Mouse (Mus musculus): ENCODE measurements around the gene 4933430I17Rik. TPM values are rescaled to one million over a fixed set of nuclear protein-coding genes. Genes with fewer than 3 reads are reported as not detected.

The 4933430I17Rik gene
- total and polyA plus RNA-seq, 2 experiments from 2014 or later: 0.83 TPM; not detected in 1

GRCm38 (mm10) chr4:62509946-62510345 lies 15.2 kb upstream of the 4933430I17Rik start:
- Histone ChIP-seq H3K36me3 (ENCODE audit: insufficient read depth, low read length) (peaks cover 38% of the 10 kb centered on the region), H3K4me3 (ENCODE audit: low read length) (no peak overlapping the region), H3K4me1 (ENCODE audit: insufficient read depth, low read length) (no peaks in the 10 kb centered on the region), H3K4me2 (ENCODE audit: low read depth, low read length) (no peak overlapping the region), H3K9me3 (ENCODE audit: low read length) (no peaks in the 10 kb centered on the region), H3K9ac (replicated peaks; ENCODE audit: low read length) (no peak overlapping the region), H3K27ac (no peak overlapping the region), H3K27me3 (ENCODE audit: insufficient read depth, low read length) (no peaks in the 10 kb centered on the region)
- no peak for TF ChIP-seq CTCF (IDR thresholded peaks at IDR 0.05; ENCODE audit: low read depth)
- no peak for DNase-seq (ENCODE audit: low spot score)
- no peak for ATAC-seq
- 85% methylated on average over 11 of the region's 11 CpGs for WGBS

DNA sequence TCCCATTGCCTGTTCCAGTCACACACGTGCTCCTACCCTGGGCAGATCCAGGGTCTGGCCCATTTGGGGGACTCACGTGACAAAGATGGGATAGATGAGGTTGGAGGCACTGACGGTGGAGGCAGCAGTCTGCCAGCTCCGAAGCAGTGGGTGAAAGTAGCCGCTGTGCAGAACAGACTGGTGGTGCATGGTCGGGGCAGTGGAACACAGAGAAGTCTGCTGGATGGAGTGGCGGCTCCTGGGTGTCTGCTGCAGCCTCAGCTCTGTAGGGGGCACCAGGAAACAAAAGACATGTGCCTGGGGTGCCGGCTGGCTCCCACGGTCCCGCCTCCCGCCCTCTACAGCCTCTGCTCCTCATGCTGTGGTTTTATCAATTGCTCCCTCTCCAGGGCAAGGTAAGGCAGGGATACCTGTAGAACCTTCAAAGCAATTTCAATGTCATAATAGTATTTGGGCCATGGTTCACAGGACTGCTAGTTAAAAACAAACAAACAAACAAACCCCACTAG lies 11.1 kb upstream of the 4933430I17Rik start:
- no peak for DNase-seq (ENCODE audit: low spot score)
- ATAC-seq: no peak; the same call in 1 of the 2 replicates
- Histone ChIP-seq H3K36me3 (ENCODE audit: insufficient read depth, low read length) (peaks cover 35% of the 10 kb centered on the region), H3K9ac (replicated peaks; ENCODE audit: low read length) (no peak overlapping the region), H3K4me2 (ENCODE audit: low read depth, low read length) (no peak overlapping the region), H3K27me3 (ENCODE audit: insufficient read depth, low read length) (no peaks in the 10 kb centered on the region), H3K4me3 (ENCODE audit: low read length) (no peak overlapping the region), H3K9me3 (ENCODE audit: low read length) (no peaks in the 10 kb centered on the region), H3K27ac (no peak overlapping the region), H3K4me1 (ENCODE audit: insufficient read depth, low read length) (0 out of 2 replicates have a peak, but pooled peaks cover 7% of the 10 kb centered on the region)
- TF ChIP-seq CTCF (IDR thresholded peaks at IDR 0.05; ENCODE audit: low read depth): no peak
- 36% methylated on average over 11 of the region's 11 CpGs for WGBS

- 63% methylated on average over 7 of the region's 7 CpGs for WGBS
- Histone ChIP-seq H3K4me3 (ENCODE audit: low read length) (no peak overlapping the region), H3K9ac (replicated peaks; ENCODE audit: low read length) (0 out of 2 replicates have a peak overlapping the region, but pooled peaks have one; percentile 21), H3K9me3 (ENCODE audit: low read length) (no peaks in the 10 kb centered on the region), H3K27me3 (ENCODE audit: insufficient read depth, low read length) (no peaks in the 10 kb centered on the region), H3K27ac (no peak overlapping the region), H3K4me1 (ENCODE audit: insufficient read depth, low read length) (0 out of 2 replicates have a peak, but pooled peaks cover 9% of the 10 kb centered on the region), H3K36me3 (ENCODE audit: insufficient read depth, low read length) (peaks cover 25% of the 10 kb centered on the region; the same call in 1 of the 2 replicates), H3K4me2 (ENCODE audit: low read depth, low read length) (no peak overlapping the region)
- ATAC-seq: no peak
- TF ChIP-seq CTCF (IDR thresholded peaks at IDR 0.05; ENCODE audit: low read depth): no peak
- no peak for DNase-seq (ENCODE audit: low spot score)
Observed at GRCm38 (mm10) chr4:62514995-62515394, 10.2 kb upstream of the 4933430I17Rik start.

DNA sequence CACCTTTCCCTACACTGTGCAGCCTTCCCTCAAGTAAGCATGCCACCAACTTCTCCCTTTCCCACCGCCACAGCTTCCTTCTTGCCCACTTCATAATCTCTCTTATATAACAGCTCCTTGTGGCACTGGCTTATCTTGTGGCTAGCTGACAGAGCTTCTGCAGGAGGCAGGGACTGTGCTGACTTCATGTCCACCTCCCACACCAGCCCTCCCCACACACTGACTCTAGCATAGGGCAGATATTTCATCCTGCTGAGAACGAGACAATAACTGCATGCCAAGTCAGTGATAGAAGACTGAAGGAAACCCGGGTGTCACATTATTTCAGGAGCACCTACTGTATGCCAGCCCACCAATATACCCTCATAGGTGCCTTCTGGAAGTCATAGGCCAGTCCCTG lies 9.7 kb upstream of the 4933430I17Rik start:
- 73% methylated on average over 3 of the region's 3 CpGs for WGBS
- no peak for TF ChIP-seq CTCF (IDR thresholded peaks at IDR 0.05; ENCODE audit: low read depth)
- no peak overlapping the region for H3K4me2 ChIP-seq (ENCODE audit: low read depth, low read length)
- 0 out of 2 replicates have a peak, but pooled peaks cover 9% of the 10 kb centered on the region for H3K4me1 ChIP-seq (ENCODE audit: insufficient read depth, low read length)
- no peak for ATAC-seq
- peaks cover 25% of the 10 kb centered on the region; the same call in 1 of the 2 replicates for H3K36me3 ChIP-seq (ENCODE audit: insufficient read depth, low read length)
- no peaks in the 10 kb centered on the region for H3K27me3 ChIP-seq (ENCODE audit: insufficient read depth, low read length)
- no peaks in the 10 kb centered on the region for H3K9me3 ChIP-seq (ENCODE audit: low read length)
- H3K27ac ChIP-seq: 0 out of 2 replicates have a peak overlapping the region, but pooled peaks have one; percentile 20
- no peak overlapping the region for H3K4me3 ChIP-seq (ENCODE audit: low read length)
- DNase-seq (ENCODE audit: low spot score): no peak
- H3K9ac ChIP-seq (replicated peaks; ENCODE audit: low read length): no peak overlapping the region

DNA sequence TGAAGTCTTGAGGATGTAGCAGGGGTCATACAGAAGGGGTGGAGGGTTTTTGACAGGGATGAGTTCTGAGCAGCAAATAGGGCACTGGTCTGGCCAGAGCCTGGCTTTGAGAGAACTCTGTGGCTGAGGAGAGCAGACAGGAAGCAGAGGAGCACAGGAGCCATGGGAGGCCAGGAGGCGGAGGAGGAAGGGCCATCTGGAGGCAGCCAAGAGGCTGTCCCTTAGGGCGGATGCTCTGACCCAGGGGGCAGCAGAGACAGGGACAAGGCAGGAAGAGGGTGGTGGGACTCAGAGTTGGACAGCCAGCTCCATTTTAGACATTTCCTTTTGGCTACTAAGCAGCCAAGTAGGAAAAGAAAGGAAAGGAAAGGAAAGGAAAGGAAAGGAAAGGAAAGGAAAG lies 9.1 kb upstream of the 4933430I17Rik start:
- H3K27me3 ChIP-seq (ENCODE audit: insufficient read depth, low read length): no peaks in the 10 kb centered on the region
- H3K9ac ChIP-seq (replicated peaks; ENCODE audit: low read length): no peak overlapping the region
- DNase-seq (ENCODE audit: low spot score): no peak
- no peak for TF ChIP-seq CTCF (IDR thresholded peaks at IDR 0.05; ENCODE audit: low read depth)
- ATAC-seq: no peak
- peaks cover 20% of the 10 kb centered on the region; the same call in 1 of the 2 replicates for H3K36me3 ChIP-seq (ENCODE audit: insufficient read depth, low read length)
- 0 out of 2 replicates have a peak, but pooled peaks cover 9% of the 10 kb centered on the region for H3K4me1 ChIP-seq (ENCODE audit: insufficient read depth, low read length)
- H3K4me3 ChIP-seq (ENCODE audit: low read length): no peak overlapping the region
- WGBS: 57% methylated on average over 2 of the region's 2 CpGs
- no peaks in the 10 kb centered on the region for H3K9me3 ChIP-seq (ENCODE audit: low read length)
- H3K4me2 ChIP-seq (ENCODE audit: low read depth, low read length): no peak overlapping the region
- 0 out of 2 replicates have a peak overlapping the region, but pooled peaks have one; percentile 20 for H3K27ac ChIP-seq

GRCm38 (mm10) chr4:62516579-62516978 lies 8.6 kb upstream of the 4933430I17Rik start:
- no peak for DNase-seq (ENCODE audit: low spot score)
- WGBS: 85% methylated on average over 1 of the region's 1 CpGs

GRCm38 (mm10) chr4:62517046-62517445 lies 8.1 kb upstream of the 4933430I17Rik start:
- 92% methylated on average over 8 of the region's 8 CpGs for WGBS

More at GRCm38 (mm10) chr4:62516579-62516978, 8.6 kb upstream of the 4933430I17Rik start:
- Histone ChIP-seq H3K27me3 (ENCODE audit: insufficient read depth, low read length) (no peaks in the 10 kb centered on the region), H3K27ac (0 out of 2 replicates have a peak overlapping the region, but pooled peaks have one; percentile 20), H3K4me1 (ENCODE audit: insufficient read depth, low read length) (0 out of 2 replicates have a peak, but pooled peaks cover 9% of the 10 kb centered on the region), H3K4me2 (ENCODE audit: low read depth, low read length) (no peak overlapping the region), H3K36me3 (ENCODE audit: insufficient read depth, low read length) (peaks cover 15% of the 10 kb centered on the region; the same call in 1 of the 2 replicates), H3K4me3 (ENCODE audit: low read length) (no peak overlapping the region), H3K9ac (replicated peaks; ENCODE audit: low read length) (no peak overlapping the region), H3K9me3 (ENCODE audit: low read length) (no peaks in the 10 kb centered on the region)
- ATAC-seq: no peak
- no peak for TF ChIP-seq CTCF (IDR thresholded peaks at IDR 0.05; ENCODE audit: low read depth)

More at GRCm38 (mm10) chr4:62517046-62517445, 8.1 kb upstream of the 4933430I17Rik start:
- ATAC-seq (no peak), DNase-seq (ENCODE audit: low spot score) (no peak)
- H3K27ac ChIP-seq: no peak overlapping the region
- H3K36me3 ChIP-seq (ENCODE audit: insufficient read depth, low read length): peaks cover 10% of the 10 kb centered on the region; the same call in 1 of the 2 replicates
- no peak overlapping the region for H3K9ac ChIP-seq (replicated peaks; ENCODE audit: low read length)
- H3K4me2 ChIP-seq (ENCODE audit: low read depth, low read length): no peak overlapping the region
- H3K4me3 ChIP-seq (ENCODE audit: low read length): no peak overlapping the region
- H3K9me3 ChIP-seq (ENCODE audit: low read length): no peaks in the 10 kb centered on the region
- 0 out of 2 replicates have a peak, but pooled peaks cover 9% of the 10 kb centered on the region for H3K4me1 ChIP-seq (ENCODE audit: insufficient read depth, low read length)
- no peak for TF ChIP-seq CTCF (IDR thresholded peaks at IDR 0.05; ENCODE audit: low read depth)
- no peaks in the 10 kb centered on the region for H3K27me3 ChIP-seq (ENCODE audit: insufficient read depth, low read length)

Measured in hindbrain, postnatal 0 days (tissue).